Mouse (Mus musculus): Measurements from ENCODE around the gene Zfp882. TPM values are rescaled to one million over a fixed set of nuclear protein-coding genes. Genes with fewer than 3 reads are reported as not detected.
"Not testable (repeated sequence)": the region's sequence is repeated elsewhere in the genome, so short reads cannot be mapped to it uniquely, and the experiment has no call there.

Zfp882 gene
- polyA plus RNA-seq, 1 experiment from 2014 or later: 6.9 TPM

- 95% methylated on average over 3 of the region's 3 CpGs for WGBS
- ATAC-seq (ENCODE audit: insufficient number of reproducible peaks, low FRiP score, low TSS enrichment, low read depth): no peak
- H3K4me3 ChIP-seq: no peak overlapping the region
- no peak overlapping the region for H3K9ac ChIP-seq
- H3K36me3 ChIP-seq: peaks cover 31% of the 10 kb centered on the region
- H3K9me3 ChIP-seq: peaks cover 4% of the 10 kb centered on the region; the same call in 1 of the 2 replicates
- no peak overlapping the region for H3K27ac ChIP-seq
- peaks cover 2% of the 10 kb centered on the region; the same call in 1 of the 2 replicates for H3K4me1 ChIP-seq
- no peaks in the 10 kb centered on the region for H3K27me3 ChIP-seq
- H3K4me2 ChIP-seq: no peak overlapping the region
Measured at GRCm38 (mm10) chr8:71926551-71926950, 18.1 kb downstream of the Zfp882 start.

GRCm38 (mm10) chr8:71927779-71928178 is 19.4 kb downstream of the Zfp882 start:
- ATAC-seq (ENCODE audit: insufficient number of reproducible peaks, low FRiP score, low TSS enrichment, low read depth): no peak
- Histone ChIP-seq H3K27me3 (no peaks in the 10 kb centered on the region), H3K4me2 (no peak overlapping the region), H3K27ac (no peak overlapping the region), H3K9me3 (peaks cover 4% of the 10 kb centered on the region; the same call in 1 of the 2 replicates), H3K4me1 (peaks cover 2% of the 10 kb centered on the region; the same call in 1 of the 2 replicates), H3K36me3 (peaks cover 34% of the 10 kb centered on the region), H3K4me3 (no peak overlapping the region), H3K9ac (no peak overlapping the region)

GRCm38 (mm10) chr8:71938037-71938436 is 29.6 kb downstream of the Zfp882 start:
- 88% methylated on average over 2 of the region's 2 CpGs for WGBS
- H3K9me3 ChIP-seq; H3K4me1 ChIP-seq; H3K4me2 ChIP-seq; H3K9ac ChIP-seq; H3K36me3 ChIP-seq; ATAC-seq (ENCODE audit: insufficient number of reproducible peaks, low FRiP score, low TSS enrichment, low read depth); H3K27me3 ChIP-seq; H3K4me3 ChIP-seq; H3K27ac ChIP-seq: not testable (repeated sequence)

- no peaks in the 10 kb centered on the region for H3K4me1 ChIP-seq
- H3K9me3 ChIP-seq: no peaks in the 10 kb centered on the region; the same call in 1 of the 2 replicates
- no peaks in the 10 kb centered on the region for H3K36me3 ChIP-seq
- no peaks in the 10 kb centered on the region for H3K27me3 ChIP-seq
- no peak for ATAC-seq (ENCODE audit: insufficient number of reproducible peaks, low FRiP score, low TSS enrichment, low read depth)
- no peak overlapping the region for H3K27ac ChIP-seq
- H3K4me2 ChIP-seq: no peak overlapping the region
- no peak overlapping the region for H3K4me3 ChIP-seq
- 79% methylated on average over 2 of the region's 2 CpGs for WGBS
- H3K9ac ChIP-seq: no peak overlapping the region
Measured at GRCm38 (mm10) chr8:71940293-71941208, 32.1 kb downstream of the Zfp882 start.

GRCm38 (mm10) chr8:71941776-71942175 is 33.4 kb downstream of the Zfp882 start:
- Histone ChIP-seq H3K9ac (no peak overlapping the region), H3K4me3 (no peak overlapping the region), H3K27ac (no peak overlapping the region), H3K4me2 (no peak overlapping the region), H3K4me1 (no peaks in the 10 kb centered on the region), H3K27me3 (no peaks in the 10 kb centered on the region), H3K36me3 (no peaks in the 10 kb centered on the region), H3K9me3 (no peaks in the 10 kb centered on the region)
- WGBS: 82% methylated on average over 1 of the region's 1 CpGs
- ATAC-seq (ENCODE audit: insufficient number of reproducible peaks, low FRiP score, low TSS enrichment, low read depth): no peak

- Histone ChIP-seq H3K36me3 (no peaks in the 10 kb centered on the region), H3K9ac (no peak overlapping the region), H3K4me2 (no peak overlapping the region), H3K27ac (no peak overlapping the region), H3K27me3 (no peaks in the 10 kb centered on the region), H3K9me3 (no peaks in the 10 kb centered on the region), H3K4me3 (no peak overlapping the region), H3K4me1 (peaks cover 10% of the 10 kb centered on the region)
- 91% methylated on average over 5 of the region's 5 CpGs for WGBS
- no peak for ATAC-seq (ENCODE audit: insufficient number of reproducible peaks, low FRiP score, low TSS enrichment, low read depth)
Measured at GRCm38 (mm10) chr8:71948624-71949023, 40.2 kb downstream of the Zfp882 start.

- ATAC-seq (ENCODE audit: insufficient number of reproducible peaks, low FRiP score, low TSS enrichment, low read depth): peak; percentile 99
Measured at GRCm38 (mm10) chr8:71950482-71951221, 42.2 kb downstream of the Zfp882 start, which contains the start of gene Zfp961. Gene Zfp961, plus strand, starts transcription at chr8:71951038.

GRCm38 (mm10) chr8:71951436-71952161 is 43.2 kb downstream of the Zfp882 start:
- Histone ChIP-seq H3K9ac (peak overlapping the region; percentile 54), H3K9me3 (peaks cover 5% of the 10 kb centered on the region; the same call in 1 of the 2 replicates), H3K4me2 (peak overlapping the region; percentile 59), H3K4me1 (peaks cover 10% of the 10 kb centered on the region), H3K36me3 (peaks cover 12% of the 10 kb centered on the region), H3K27ac (no peak overlapping the region), H3K4me3 (peak overlapping the region; percentile 75), H3K27me3 (no peaks in the 10 kb centered on the region)
- ATAC-seq (ENCODE audit: insufficient number of reproducible peaks, low FRiP score, low TSS enrichment, low read depth): no peak
- 29% methylated on average over 14 of the region's 14 CpGs for WGBS

More at GRCm38 (mm10) chr8:71950482-71951221, 42.2 kb downstream of the Zfp882 start, which contains the start of gene Zfp961:
- peak within 1 kb of the TSS; percentile 54 for H3K9ac ChIP-seq
- peaks cover 12% of the 10 kb centered on the region for H3K36me3 ChIP-seq
- no peaks in the 10 kb centered on the region for H3K27me3 ChIP-seq
- H3K27ac ChIP-seq: peak within 1 kb of the TSS; percentile 92
- WGBS: 4% methylated on average over 34 of the region's 34 CpGs
- H3K4me3 ChIP-seq: peak within 1 kb of the TSS; percentile 75
- peaks cover 10% of the 10 kb centered on the region for H3K4me1 ChIP-seq
- peaks cover 5% of the 10 kb centered on the region; the same call in 1 of the 2 replicates for H3K9me3 ChIP-seq
- peak within 1 kb of the TSS; percentile 59 for H3K4me2 ChIP-seq

GRCm38 (mm10) chr8:71952489-71952888 is 44.1 kb downstream of the Zfp882 start:
- Histone ChIP-seq H3K36me3 (peaks cover 12% of the 10 kb centered on the region), H3K4me1 (peaks cover 10% of the 10 kb centered on the region), H3K27ac (no peak overlapping the region), H3K4me2 (no peak overlapping the region), H3K9ac (no peak overlapping the region), H3K27me3 (no peaks in the 10 kb centered on the region), H3K4me3 (no peak overlapping the region), H3K9me3 (peaks cover 5% of the 10 kb centered on the region; the same call in 1 of the 2 replicates)
- WGBS: 84% methylated on average over 1 of the region's 1 CpGs
- no peak for ATAC-seq (ENCODE audit: insufficient number of reproducible peaks, low FRiP score, low TSS enrichment, low read depth)

GRCm38 (mm10) chr8:71952961-71953700 is 44.7 kb downstream of the Zfp882 start:
- H3K4me2 ChIP-seq; ATAC-seq (ENCODE audit: insufficient number of reproducible peaks, low FRiP score, low TSS enrichment, low read depth); H3K9me3 ChIP-seq; H3K4me3 ChIP-seq; H3K27me3 ChIP-seq; H3K9ac ChIP-seq; H3K27ac ChIP-seq: not testable (repeated sequence)
- peaks cover 12% of the 10 kb centered on the region for H3K36me3 ChIP-seq
- 93% methylated on average over 16 of the region's 16 CpGs for WGBS
- peaks cover 10% of the 10 kb centered on the region for H3K4me1 ChIP-seq

GRCm38 (mm10) chr8:71954666-71955065 is 46.3 kb downstream of the Zfp882 start:
- ATAC-seq (ENCODE audit: insufficient number of reproducible peaks, low FRiP score, low TSS enrichment, low read depth): no peak
- Histone ChIP-seq H3K36me3 (peaks cover 12% of the 10 kb centered on the region), H3K9ac (no peak overlapping the region), H3K27me3 (no peaks in the 10 kb centered on the region), H3K27ac (no peak overlapping the region), H3K4me1 (peaks cover 10% of the 10 kb centered on the region), H3K4me2 (no peak overlapping the region), H3K4me3 (no peak overlapping the region), H3K9me3 (peaks cover 5% of the 10 kb centered on the region; the same call in 1 of the 2 replicates)
- 99% methylated on average over 9 of the region's 9 CpGs for whole genome bisulfite sequencing
